Mouse (Mus musculus): ENCODE measurements at regions not wholly inside any gene's neighbourhood (a gene's known extent, or its start where the extent isn't known, plus 50 kb on each side); places are given as distances from the start of the nearest gene placed in this dataset.

DNA sequence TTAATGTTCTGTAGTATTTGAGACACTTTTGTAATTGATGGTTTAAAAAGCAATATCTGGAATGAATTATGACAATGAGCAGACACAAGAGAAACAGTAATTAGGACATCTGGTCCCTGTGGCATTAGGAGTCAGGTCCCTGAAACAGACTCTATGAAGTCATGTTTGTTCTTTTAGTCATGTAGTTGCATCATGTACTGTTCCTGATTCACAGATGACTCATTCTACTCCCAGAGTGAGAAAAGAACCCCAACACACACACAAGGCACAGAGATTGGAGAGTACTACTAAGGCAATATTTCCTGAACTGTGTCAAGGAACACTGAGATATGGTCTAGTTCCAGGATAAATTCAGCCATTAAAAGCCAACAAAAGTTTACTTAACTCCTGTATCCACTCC is 75.1 kb upstream of the Serpinb6d start:
- no peaks in the 10 kb centered on the region for H3K27me3 ChIP-seq (replicated peaks; ENCODE audit: control insufficient read depth, insufficient read depth, low read length)
- H3K4me3 ChIP-seq (ENCODE audit: insufficient read depth, low read depth, low read length), result no peak overlapping the region
- TF ChIP-seq CTCF (conservative IDR thresholded peaks at IDR 0.05; ENCODE audit: insufficient read depth, insufficient read length, low read depth, low read length) (no peak), POLR2A (IDR thresholded peaks at IDR 0.05; ENCODE audit: low read depth, low read length) (no peak)
- H3K36me3 ChIP-seq (ENCODE audit: control insufficient read depth, insufficient read depth, low read length), result no peaks in the 10 kb centered on the region
- no peak for DNase-seq
- H3K4me1 ChIP-seq (ENCODE audit: control insufficient read depth, insufficient read depth, low read length), result no peaks in the 10 kb centered on the region
- H3K27ac ChIP-seq (ENCODE audit: insufficient read depth, low read depth, low read length), result no peak overlapping the region
